Mouse (Mus musculus) hindbrain, embryonic 11.5 days (tissue): ENCODE measurements around the gene Selplg. TPM values are rescaled to one million over a fixed set of nuclear protein-coding genes. Genes with fewer than 3 reads are reported as not detected.

Experiments
- ATAC-seq: fragments of 200-750 bp; cut with Nextera tagmentation; 2 replicates; pipeline ENCODE4 v1.8.0; 2017; ENCODE audit warnings: mild to moderate bottlenecking, moderate TSS enrichment, moderate library complexity; ENCODE audit not compliant: low FRiP score
- DNase-seq: peaks from one replicate; pipeline ENCODE4 v3.0.0-alpha.2; 2015; ENCODE audit warnings: low spot score
- H3K27ac ChIP-seq: fragments of 300-500 bp; sonication (generic); 2 replicates; pipeline ENCODE4 v1.5.1; 2014; ENCODE audit warnings: mild to moderate bottlenecking, low read depth, low read length
- H3K27me3 ChIP-seq: fragments of 300-500 bp; sonication (generic); 2 replicates; pipeline ENCODE4 v1.6.1; 2014; ENCODE audit warnings: mild to moderate bottlenecking, low read length, moderate library complexity, mixed read lengths; ENCODE audit not compliant: control insufficient read depth, insufficient read depth
- H3K36me3 ChIP-seq: fragments of 300-500 bp; sonication (generic); 2 replicates; pipeline ENCODE4 v1.6.1; 2014; ENCODE audit warnings: mild to moderate bottlenecking, low read length, moderate library complexity, mixed read lengths; ENCODE audit not compliant: control insufficient read depth, insufficient read depth
- H3K4me1 ChIP-seq: fragments of 300-500 bp; sonication (generic); replicated peaks from 2 replicates; pipeline ENCODE4 v1.6.1; 2014; ENCODE audit warnings: low read length, mixed read lengths; ENCODE audit not compliant: control insufficient read depth, insufficient read depth
- H3K4me2 ChIP-seq: fragments of 300-500 bp; sonication (generic); replicated peaks from 2 replicates; pipeline ENCODE4 v1.6.1; 2014; ENCODE audit warnings: mild to moderate bottlenecking, low read depth, low read length
- H3K4me3 ChIP-seq: fragments of 300-500 bp; sonication (generic); 2 replicates; pipeline ENCODE4 v1.5.1; 2014; ENCODE audit warnings: low read depth, low read length
- H3K9ac ChIP-seq: fragments of 300-500 bp; sonication (generic); 2 replicates; pipeline ENCODE4 v1.6.1; 2014; ENCODE audit warnings: low read depth, low read length
- H3K9me3 ChIP-seq: fragments of 300-500 bp; sonication (generic); 2 replicates; pipeline ENCODE4 v1.6.1; 2016; ENCODE audit warnings: low read length; ENCODE audit not compliant: control insufficient read depth
- WGBS: fragments of 180-500 bp; shearing (Covaris S2); extraction: QIAGEN DNeasy Blood & Tissue Kit; methylation state at CpG from one replicate; pipeline ENCODE4 v1.1.7; 2014; 5-methylcytosine and 5-hydroxymethylcytosine counted together
- polyA plus RNA-seq: library from polyadenylated mRNA; unstranded; fragments of >200 nt; fragmentation: Nextera tagmentation; extraction: Ambion mirVana; gene quantifications from 2 replicates; pipeline ENCODE4 v1.2.1, GENCODE M21; 2014

The Selplg gene
- polyA plus RNA-seq, 1 experiment from 2014 or later: 1.0 TPM

- H3K9me3 ChIP-seq: no peaks in the 10 kb centered on the region
- ATAC-seq: no peak
- peak overlapping the region; percentile 26 for H3K4me2 ChIP-seq
- H3K4me1 ChIP-seq: peaks cover 15% of the 10 kb centered on the region
- H3K27me3 ChIP-seq: no peaks in the 10 kb centered on the region
- no peak overlapping the region for H3K4me3 ChIP-seq
- H3K27ac ChIP-seq: peak overlapping the region; percentile 58
- WGBS: 13% methylated on average over 19 of the region's 19 CpGs
- DNase-seq: no peak
- no peak overlapping the region for H3K9ac ChIP-seq
- H3K36me3 ChIP-seq: no peaks in the 10 kb centered on the region
These were observed 35.1 kb downstream of the Selplg start for GRCm38 (mm10) chr5:113797149-113797882.

GRCm38 (mm10) chr5:113796401-113797148 is 35.9 kb downstream of the Selplg start:
- Histone ChIP-seq H3K4me3 (0 out of 2 replicates have a peak overlapping the region, but pooled peaks have one; percentile 4), H3K4me1 (peaks cover 15% of the 10 kb centered on the region), H3K9ac (no peak overlapping the region), H3K9me3 (no peaks in the 10 kb centered on the region), H3K36me3 (no peaks in the 10 kb centered on the region), H3K27ac (peak overlapping the region; percentile 58), H3K27me3 (no peaks in the 10 kb centered on the region), H3K4me2 (peak overlapping the region; percentile 26)
- WGBS: 4% methylated on average over 13 of the region's 13 CpGs
- DNase-seq (peak; percentile 76), ATAC-seq (no peak)

- H3K4me2 ChIP-seq: no peak overlapping the region
- H3K9me3 ChIP-seq: no peaks in the 10 kb centered on the region
- H3K36me3 ChIP-seq: no peaks in the 10 kb centered on the region
- H3K27me3 ChIP-seq: no peaks in the 10 kb centered on the region
- H3K27ac ChIP-seq: no peak overlapping the region
- ATAC-seq: no peak
- H3K4me3 ChIP-seq: no peak overlapping the region
- H3K9ac ChIP-seq: no peak overlapping the region
- no peak for DNase-seq
- peaks cover 3% of the 10 kb centered on the region for H3K4me1 ChIP-seq
- WGBS: 81% methylated on average over 16 of the region's 16 CpGs
These were observed 41.0 kb downstream of the Selplg start for GRCm38 (mm10) chr5:113791197-113792095.

GRCm38 (mm10) chr5:113790453-113791196 is 41.8 kb downstream of the Selplg start:
- no peak for DNase-seq
- Histone ChIP-seq H3K9ac (no peak overlapping the region), H3K27ac (no peak overlapping the region), H3K4me3 (no peak overlapping the region), H3K4me2 (no peak overlapping the region), H3K4me1 (no peaks in the 10 kb centered on the region), H3K36me3 (no peaks in the 10 kb centered on the region), H3K27me3 (no peaks in the 10 kb centered on the region), H3K9me3 (no peaks in the 10 kb centered on the region)
- 77% methylated on average over 11 of the region's 11 CpGs for WGBS
- ATAC-seq: no peak

- WGBS: 50% methylated on average over 7 of the region's 7 CpGs
- Histone ChIP-seq H3K4me2 (no peak overlapping the region), H3K36me3 (no peaks in the 10 kb centered on the region), H3K9me3 (no peaks in the 10 kb centered on the region), H3K4me3 (no peak overlapping the region), H3K4me1 (no peaks in the 10 kb centered on the region), H3K27ac (no peak overlapping the region), H3K27me3 (no peaks in the 10 kb centered on the region), H3K9ac (no peak overlapping the region)
- DNase-seq (no peak), ATAC-seq (no peak)
These were observed 43.2 kb downstream of the Selplg start for GRCm38 (mm10) chr5:113789075-113789788.

- Histone ChIP-seq H3K9me3 (no peaks in the 10 kb centered on the region), H3K9ac (no peak overlapping the region), H3K27ac (no peak overlapping the region), H3K27me3 (no peaks in the 10 kb centered on the region), H3K36me3 (no peaks in the 10 kb centered on the region), H3K4me1 (no peaks in the 10 kb centered on the region), H3K4me2 (no peak overlapping the region), H3K4me3 (no peak overlapping the region)
- DNase-seq (peak; percentile 17), ATAC-seq (0 out of 2 replicates have a peak, but pooled peaks have one; percentile 27)
- 38% methylated on average over 6 of the region's 6 CpGs for WGBS
These were observed 43.8 kb downstream of the Selplg start for GRCm38 (mm10) chr5:113788645-113789044.

GRCm38 (mm10) chr5:113786985-113787384 is 45.5 kb downstream of the Selplg start:
- Histone ChIP-seq H3K9me3 (no peaks in the 10 kb centered on the region), H3K27ac (no peak overlapping the region), H3K4me1 (no peaks in the 10 kb centered on the region), H3K4me2 (no peak overlapping the region), H3K4me3 (no peak overlapping the region), H3K9ac (no peak overlapping the region), H3K36me3 (no peaks in the 10 kb centered on the region), H3K27me3 (no peaks in the 10 kb centered on the region)
- whole genome bisulfite sequencing: 79% methylated on average over 5 of the region's 5 CpGs
- DNase-seq: no peak
- ATAC-seq: no peak
